Mouse (Mus musculus) testis, adult 2 months (tissue): ENCODE results near the gene Wnt8b. TPM values are rescaled to one million over a fixed set of nuclear protein-coding genes. Genes with fewer than 3 reads are reported as not detected.

Source experiments
- H3K27ac ChIP-seq: fragments of 200-500 bp; 2 replicates; pipeline ENCODE4 v1.5.1; 2012; ENCODE audit warnings: low read depth, low read length; ENCODE audit not compliant: control insufficient read depth, insufficient read depth
- H3K27me3 ChIP-seq: fragments of 200-500 bp; 2 replicates; pipeline ENCODE4 v1.6.1; 2012; ENCODE audit warnings: mild to moderate bottlenecking, low read length, moderate library complexity; ENCODE audit not compliant: control insufficient read depth, insufficient read depth
- H3K36me3 ChIP-seq: fragments of 200-500 bp; 2 replicates; pipeline ENCODE4 v1.6.1; 2012; ENCODE audit warnings: mild to moderate bottlenecking, low read length; ENCODE audit not compliant: control insufficient read depth, insufficient read depth
- H3K4me1 ChIP-seq: fragments of 200-500 bp; 2 replicates; pipeline ENCODE4 v1.6.1; 2012; ENCODE audit warnings: low read length; ENCODE audit not compliant: control insufficient read depth, insufficient read depth
- H3K4me3 ChIP-seq: fragments of 200-500 bp; 2 replicates; pipeline ENCODE4 v1.5.1; 2012; ENCODE audit warnings: low read depth, mild to moderate bottlenecking, low read length, moderate library complexity, mixed read lengths; ENCODE audit not compliant: control insufficient read depth
- CTCF ChIP-seq: fragments of 200-500 bp; IDR thresholded peaks from 2 replicates; pipeline ENCODE4 v1.5.1; 2012; ENCODE audit warnings: low read depth, mild to moderate bottlenecking, inconsistent platforms, low read length, moderate library complexity; ENCODE audit not compliant: control insufficient read depth, insufficient read depth, insufficient replicate concordance
- POLR2A ChIP-seq: fragments of 200-500 bp; IDR thresholded peaks from 2 replicates; pipeline ENCODE4 v1.6.1; 2012; ENCODE audit warnings: low read depth, mild to moderate bottlenecking, inconsistent platforms, low read length, moderate library complexity; ENCODE audit not compliant: control insufficient read depth
- polyA plus RNA-seq: library from polyadenylated mRNA; depleted of rRNA; stranded (reverse); fragments of >200 nt; gene quantifications from 2 replicates; pipeline ENCODE4 v1.2.3, GENCODE M21; 2012

Wnt8b gene
- polyA plus RNA-seq, 1 experiment: 0.30 TPM

DNA sequence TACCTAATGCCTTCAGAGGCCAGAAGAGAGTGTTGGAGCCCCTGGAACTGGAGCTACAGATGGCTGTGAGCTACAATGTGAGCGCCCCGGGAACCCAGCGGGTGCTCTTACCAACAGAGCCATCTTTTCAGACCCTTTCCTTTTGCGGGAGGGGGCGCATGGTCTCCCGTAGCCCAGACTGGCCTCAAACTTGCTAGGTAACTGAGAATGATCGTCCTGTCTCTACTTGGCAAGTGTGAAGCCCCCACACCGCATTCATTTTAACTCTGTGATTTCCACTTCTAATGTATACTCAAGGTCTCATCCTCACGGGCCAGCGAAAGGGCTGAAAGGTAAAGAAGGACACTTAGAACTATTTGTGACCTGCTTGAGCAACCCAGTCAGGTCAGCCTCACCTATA is 51.1 kb downstream of the Wnt8b start:
- no peak for TF ChIP-seq CTCF
- TF ChIP-seq POLR2A: no peak
- Histone ChIP-seq H3K27me3 (no peaks in the 10 kb centered on the region), H3K36me3 (no peaks in the 10 kb centered on the region), H3K4me1 (peaks cover 6% of the 10 kb centered on the region), H3K27ac (no peak overlapping the region), H3K4me3 (no peak overlapping the region)

DNA sequence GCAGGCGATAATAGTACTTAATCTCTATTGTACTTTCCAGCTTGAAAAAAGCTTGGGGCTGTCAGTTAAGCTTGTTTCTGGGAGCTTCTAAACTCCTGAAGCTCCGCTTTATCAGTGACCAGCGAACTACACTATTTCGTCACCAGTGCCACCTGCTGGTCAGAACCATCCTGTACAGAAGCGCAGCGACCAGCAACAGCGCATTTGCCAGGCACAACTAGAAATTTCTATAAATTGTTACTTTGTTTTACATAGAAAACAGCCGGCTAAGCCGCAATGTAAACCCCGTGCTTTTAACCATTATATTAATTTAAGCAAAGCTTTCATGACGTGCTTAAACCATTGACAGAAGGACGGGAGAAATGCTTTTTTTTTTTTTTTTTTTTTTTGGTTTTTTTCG is 51.5 kb downstream of the Wnt8b start:
- H3K27me3 ChIP-seq: no peaks in the 10 kb centered on the region
- H3K4me1 ChIP-seq: peaks cover 6% of the 10 kb centered on the region
- H3K27ac ChIP-seq: no peak overlapping the region
- no peaks in the 10 kb centered on the region for H3K36me3 ChIP-seq
- no peak overlapping the region for H3K4me3 ChIP-seq
- TF ChIP-seq CTCF: peak; percentile 67; the same call in 1 of the 2 replicates
- TF ChIP-seq POLR2A: no peak

DNA sequence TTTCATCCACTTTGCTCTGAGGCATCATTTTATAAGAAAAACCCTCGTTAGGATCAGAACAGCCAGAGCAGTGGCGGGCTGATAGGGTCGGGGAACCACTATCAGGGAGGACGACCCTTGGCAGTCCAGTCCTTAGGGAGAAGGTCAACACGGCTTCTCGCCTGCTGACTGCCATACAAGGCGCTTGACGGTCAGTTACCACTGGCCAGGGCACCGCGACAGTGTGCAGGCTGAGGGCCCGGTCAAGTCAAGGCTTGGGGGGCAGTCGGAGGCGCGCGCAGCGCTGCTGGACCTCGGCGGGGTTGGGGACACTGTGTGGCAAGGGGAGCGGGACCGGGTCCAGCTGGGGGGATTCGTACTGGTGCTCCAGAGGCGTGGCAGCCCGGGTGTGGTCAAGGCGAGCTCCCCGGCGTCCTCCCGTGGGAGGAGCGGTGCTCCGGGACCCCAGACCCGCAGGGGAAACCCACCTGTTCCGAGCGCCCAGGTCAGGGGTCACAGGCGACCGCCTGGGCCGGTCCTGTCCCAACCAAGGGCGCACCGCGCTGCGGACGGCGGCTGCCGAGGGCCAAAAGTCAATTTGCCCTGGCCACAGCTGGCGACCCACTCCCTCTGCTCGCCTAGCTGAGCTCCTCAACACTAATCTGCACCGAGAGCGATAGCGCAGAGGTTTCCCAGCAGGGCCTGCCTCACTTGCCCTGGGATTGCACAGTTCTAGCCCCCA is 52.2 kb downstream of the Wnt8b start, which contains the start of gene Sec31b:
TSS of gene Sec31b (minus strand) at position 544 of the 721 bp plus-strand sequence.
- no peaks in the 10 kb centered on the region for H3K27me3 ChIP-seq
- no peak for TF ChIP-seq CTCF
- no peak for TF ChIP-seq POLR2A
- peak within 1 kb of the TSS; percentile 80 for H3K4me3 ChIP-seq
- no peaks in the 10 kb centered on the region for H3K36me3 ChIP-seq
- H3K27ac ChIP-seq: no peak within 1 kb of the TSS
- H3K4me1 ChIP-seq: peaks cover 6% of the 10 kb centered on the region

DNA sequence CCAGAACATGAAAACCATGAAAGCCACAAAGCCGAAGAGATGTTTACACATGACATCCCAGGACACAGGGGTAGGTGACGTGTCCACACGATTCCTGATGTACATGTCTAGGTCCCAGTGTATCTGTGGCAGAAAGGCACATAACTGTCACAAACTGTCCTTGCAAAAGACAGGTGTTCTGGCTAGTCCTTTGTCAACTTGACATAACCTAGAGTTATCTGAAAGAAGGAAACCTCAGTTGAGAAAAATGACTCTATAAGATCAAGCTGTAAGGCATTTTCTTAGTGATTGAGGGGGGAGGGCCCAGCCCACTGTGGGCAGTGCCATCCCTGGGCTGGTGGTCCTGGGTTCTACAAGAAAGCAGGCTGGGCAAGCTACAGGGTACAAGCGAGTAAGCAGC is 59.5 kb downstream of the Wnt8b start, which contains the start of gene Gm20538:
TSS of gene Gm20538 (minus strand) at position 101 of the 400 bp plus-strand sequence.
- Histone ChIP-seq H3K27me3 (no peaks in the 10 kb centered on the region), H3K36me3 (peaks cover 2% of the 10 kb centered on the region; the same call in 1 of the 2 replicates), H3K4me1 (peaks cover 4% of the 10 kb centered on the region), H3K4me3 (no peak within 1 kb of the TSS), H3K27ac (no peak within 1 kb of the TSS)
- TF ChIP-seq CTCF (no peak), POLR2A (no peak)

DNA sequence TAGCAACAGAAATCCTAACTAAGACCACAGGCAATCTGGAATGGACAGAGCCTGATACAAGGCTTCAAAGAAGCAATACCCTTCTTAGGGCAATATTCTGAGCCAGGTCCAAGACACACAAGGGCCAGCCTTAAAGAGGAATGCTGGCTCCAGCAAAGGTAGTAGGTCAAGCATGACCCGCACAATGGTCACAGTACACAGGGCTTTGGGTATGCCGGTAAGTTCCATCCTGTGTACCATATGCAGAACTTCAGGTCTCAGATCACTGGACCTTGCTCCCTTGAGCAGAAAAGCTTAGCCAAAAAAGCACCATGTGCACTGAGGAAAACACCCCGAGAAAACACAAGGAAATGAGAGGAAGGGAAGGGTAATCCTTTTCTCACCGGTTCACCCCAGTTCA is 60.0 kb downstream of the Wnt8b start:
- no peak for TF ChIP-seq CTCF
- no peak for TF ChIP-seq POLR2A
- Histone ChIP-seq H3K4me3 (no peak overlapping the region), H3K4me1 (peaks cover 4% of the 10 kb centered on the region), H3K36me3 (peaks cover 2% of the 10 kb centered on the region; the same call in 1 of the 2 replicates), H3K27me3 (no peaks in the 10 kb centered on the region), H3K27ac (no peak overlapping the region)

DNA sequence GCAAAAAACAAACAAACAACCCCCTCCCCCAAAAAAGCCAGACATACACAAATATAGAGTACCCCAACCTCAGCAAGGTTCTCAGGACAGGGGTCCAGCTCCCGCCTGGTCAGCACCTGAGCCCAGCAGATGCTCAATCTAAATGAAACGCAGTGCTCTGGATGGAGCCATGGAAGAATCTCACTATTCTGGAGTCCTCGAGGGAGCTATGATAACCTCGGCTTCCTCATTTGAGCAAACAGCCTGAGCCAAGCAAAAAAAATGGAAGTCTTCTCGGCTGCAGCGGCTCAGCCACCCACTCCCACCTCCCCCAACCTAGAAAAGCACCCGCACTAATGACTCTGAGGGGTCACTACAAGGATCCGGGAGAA is 61.2 kb downstream of the Wnt8b start:
- Histone ChIP-seq H3K27ac (no peak overlapping the region), H3K4me1 (peaks cover 4% of the 10 kb centered on the region), H3K4me3 (peak overlapping the region; percentile 96), H3K36me3 (peaks cover 2% of the 10 kb centered on the region; the same call in 1 of the 2 replicates), H3K27me3 (no peaks in the 10 kb centered on the region)
- TF ChIP-seq POLR2A: no peak
- no peak for TF ChIP-seq CTCF

DNA sequence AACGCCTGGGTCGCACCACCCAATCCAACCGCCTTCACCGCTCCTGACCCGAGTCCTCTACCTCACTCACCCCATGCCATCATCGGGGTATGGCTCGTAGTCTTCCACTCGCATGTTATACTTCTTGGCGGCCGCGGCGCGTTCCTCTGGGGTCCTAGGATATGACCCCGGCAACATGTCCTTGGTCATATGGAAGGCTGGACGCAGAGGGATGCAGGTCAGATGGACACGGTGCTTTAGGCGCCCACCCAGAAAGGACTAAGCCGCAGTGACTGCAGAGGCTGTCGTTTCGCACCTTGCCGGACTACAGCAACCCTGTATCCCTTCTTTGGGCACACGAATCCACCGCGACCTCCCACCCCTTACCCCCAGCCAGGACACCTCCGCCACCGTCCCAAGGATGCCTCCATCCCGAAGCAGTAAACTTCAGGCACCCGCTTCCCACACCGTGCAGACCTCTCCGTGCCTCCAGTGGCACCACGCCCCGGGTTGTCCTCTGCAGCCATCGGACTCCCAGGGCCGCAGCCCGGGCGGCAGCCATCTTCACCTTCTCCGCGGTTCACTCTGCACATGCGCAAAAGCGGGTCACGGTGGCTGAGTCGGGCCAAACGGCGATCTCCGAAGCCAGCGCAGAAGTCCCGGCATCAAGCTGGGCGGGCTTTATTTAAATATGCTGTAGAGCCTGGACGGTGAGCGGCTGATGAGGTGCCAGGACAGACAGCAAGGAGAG is 61.8 kb downstream of the Wnt8b start, which contains the start of gene Ndufb8:
TSS of gene Ndufb8 (minus strand) at position 580 of the 730 bp plus-strand sequence.
- Histone ChIP-seq H3K36me3 (peaks cover 2% of the 10 kb centered on the region; the same call in 1 of the 2 replicates), H3K4me3 (peak within 1 kb of the TSS; percentile 96), H3K4me1 (peaks cover 4% of the 10 kb centered on the region), H3K27me3 (no peaks in the 10 kb centered on the region), H3K27ac (peak within 1 kb of the TSS; percentile 71)
- TF ChIP-seq CTCF (no peak), POLR2A (peak; percentile 90)
